Mouse (Mus musculus) CH12.LX (cell line): ENCODE data around the gene Prkag2.

Experiments
- ELF1 ChIP-seq: IDR thresholded peaks from 2 replicates; pipeline ENCODE4 v1.6.1; 2014; ENCODE audit warnings: low read depth, mild to moderate bottlenecking, inconsistent platforms, low read length, improper control_type of control experiment
- EP300 ChIP-seq: IDR thresholded peaks from 2 replicates; pipeline ENCODE4 v1.6.1; 2011; ENCODE audit warnings: low read length, improper control_type of control experiment
- POLR2A ChIP-seq: IDR thresholded peaks from 2 replicates; pipeline ENCODE4 v1.6.1; 2011; ENCODE audit warnings: low read depth, mild to moderate bottlenecking, improper control_type of control experiment, low read length
- SIN3A ChIP-seq: IDR thresholded peaks from 2 replicates; pipeline ENCODE4 v1.6.1; 2012; ENCODE audit warnings: low read length, improper control_type of control experiment, inconsistent platforms

- TF ChIP-seq EP300 = no peak
- TF ChIP-seq ELF1 = no peak
- TF ChIP-seq SIN3A = no peak
- TF ChIP-seq POLR2A = no peak
Measured at GRCm38 (mm10) chr5:25012134-25012533, 88.3 kb downstream of the Prkag2 start.
